Mouse (Mus musculus): ENCODE results near the gene Mre11a. TPM values are rescaled to one million over a fixed set of nuclear protein-coding genes. Genes with fewer than 3 reads are reported as not detected.

Mre11a gene
- 10 to 100 TPM; 10.9 to 11.7 TPM for total RNA-seq (2021)
- long read RNA-seq, experiment 1, partial matches to known transcripts, result 1 of 6 reads
- long read RNA-seq, experiment 1, other reads (novel, unspliced or antisense), result 1 of 6 reads
- long read RNA-seq, experiment 2, partial matches to known transcripts, result 0 of 3 reads
- long read RNA-seq, experiment 2, other reads (novel, unspliced or antisense), result 1 of 3 reads

GRCm38 (mm10) chr9:14784039-14785002 is at the start of gene Mre11a, which contains the start of gene Ankrd49:
Mre11a (plus strand) TSS chr9:14784654.
Ankrd49 (minus strand) TSS chr9:14784856.
- DNase-seq (ENCODE audit: low spot score in 2 of 2), result peak; percentile 92 to 96
- intact Hi-C loops (cut with DNase I), result no loop called here

DNA sequence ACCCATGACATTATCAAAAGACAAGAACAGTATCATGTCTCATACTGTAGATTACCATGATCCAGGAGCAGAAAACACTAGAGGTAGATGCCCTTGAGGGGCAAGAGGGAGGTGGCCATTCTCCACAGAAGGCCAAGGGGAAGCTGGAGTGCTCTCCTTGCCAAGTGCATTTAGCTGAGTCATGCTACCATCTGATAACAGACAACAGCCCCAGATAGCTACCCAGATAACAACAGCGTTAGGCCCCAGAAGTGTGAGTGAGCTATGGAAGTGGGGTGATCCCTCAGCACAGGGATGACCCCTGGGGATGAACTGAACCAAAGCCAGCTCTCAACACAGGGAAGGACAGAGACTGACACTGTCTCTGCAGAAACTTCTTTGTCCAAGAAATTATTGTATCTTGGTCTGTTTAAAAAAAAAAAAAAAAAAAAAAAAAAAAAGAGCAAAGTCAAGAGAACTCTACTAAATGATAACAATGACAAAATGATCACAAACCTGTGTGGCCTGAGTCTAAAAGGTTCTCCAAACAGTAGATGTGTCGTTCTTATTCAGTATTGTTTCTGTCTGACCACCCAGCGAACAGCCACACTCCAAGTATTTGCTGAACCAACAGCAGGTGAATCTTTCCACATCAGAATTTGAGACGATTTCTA is 44.8 kb upstream of the Mre11a start:
- no peak for DNase-seq (ENCODE audit: low spot score in 2 of 2)

GRCm38 (mm10) chr9:14740151-14740924 is 44.1 kb upstream of the Mre11a start, which contains the start of gene Piwil4:
Piwil4 (minus strand) TSS chr9:14740733.
- DNase-seq (ENCODE audit: low spot score in 2 of 2), result no peak
- intact Hi-C loops (cut with DNase I), result no loop called here

More for the DNA sequence above, 44.8 kb upstream of the Mre11a start:
- intact Hi-C loops (cut with DNase I), result no loop called here

DNA sequence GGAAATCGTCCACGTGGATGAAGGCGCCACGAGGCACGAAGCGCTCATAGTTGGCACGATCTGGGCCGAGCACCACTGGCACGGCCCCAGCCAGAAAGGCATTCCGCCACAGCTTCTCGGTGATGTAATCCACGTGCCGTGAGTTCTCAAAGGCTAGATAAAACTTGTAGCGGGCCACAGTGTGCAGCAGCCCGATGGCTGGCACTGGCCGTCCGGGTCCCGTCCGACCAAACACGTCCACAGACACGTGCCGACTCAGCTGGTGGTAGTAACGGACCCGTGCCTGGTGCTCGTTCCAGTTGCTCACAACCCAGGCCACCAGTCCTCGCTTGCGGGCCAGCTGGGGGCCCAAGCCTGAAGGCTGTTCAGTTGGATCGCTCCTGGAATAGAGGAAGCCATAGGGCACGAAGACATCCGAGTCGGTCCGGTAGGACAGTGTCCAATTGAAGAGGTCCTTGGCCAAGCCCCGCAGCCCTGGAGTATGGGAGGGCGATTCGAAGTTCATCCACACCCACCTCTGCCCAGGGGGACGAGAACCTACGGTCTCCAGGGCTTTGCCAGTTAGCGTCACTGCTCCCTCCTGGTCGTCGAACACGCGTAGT is 33.5 kb upstream of the Mre11a start:
- intact Hi-C loops (cut with DNase I), result no loop called here
- no peak for DNase-seq (ENCODE audit: low spot score in 2 of 2)

DNA sequence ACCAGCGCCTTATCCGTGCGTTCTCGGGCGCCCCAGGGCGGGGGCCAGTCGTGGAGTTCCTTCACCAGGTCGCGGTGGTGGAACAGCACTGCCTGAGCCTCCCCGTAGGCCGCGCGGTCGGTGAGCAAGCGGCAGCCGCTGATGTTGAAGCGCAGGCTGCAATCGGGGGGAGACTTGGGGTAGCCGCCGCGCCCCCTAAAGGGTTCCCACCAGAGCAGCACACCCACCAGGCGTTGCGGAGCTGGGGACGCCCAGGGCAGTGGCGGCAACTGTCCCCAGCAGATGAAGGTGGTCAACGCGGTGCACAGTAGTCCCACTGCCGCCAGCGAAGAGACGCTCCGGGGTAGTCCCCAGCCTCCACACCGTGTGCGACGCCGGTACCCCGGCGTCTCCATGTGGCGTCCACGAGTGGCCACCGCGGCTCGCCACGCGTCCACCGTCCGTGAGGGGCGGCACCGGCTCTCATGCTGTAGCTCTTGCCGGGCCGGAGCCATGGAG is 32.9 kb upstream of the Mre11a start:
- intact Hi-C loops (cut with DNase I), result no loop called here
- no peak for DNase-seq (ENCODE audit: low spot score in 2 of 2)

GRCm38 (mm10) chr9:14752001-14752522 is 32.4 kb upstream of the Mre11a start, which contains the start of gene Fut4:
Fut4 (minus strand) TSS chr9:14752393.
- DNase-seq (ENCODE audit: low spot score in 2 of 2), result no peak
- intact Hi-C loops (cut with DNase I), result no loop called here

DNA sequence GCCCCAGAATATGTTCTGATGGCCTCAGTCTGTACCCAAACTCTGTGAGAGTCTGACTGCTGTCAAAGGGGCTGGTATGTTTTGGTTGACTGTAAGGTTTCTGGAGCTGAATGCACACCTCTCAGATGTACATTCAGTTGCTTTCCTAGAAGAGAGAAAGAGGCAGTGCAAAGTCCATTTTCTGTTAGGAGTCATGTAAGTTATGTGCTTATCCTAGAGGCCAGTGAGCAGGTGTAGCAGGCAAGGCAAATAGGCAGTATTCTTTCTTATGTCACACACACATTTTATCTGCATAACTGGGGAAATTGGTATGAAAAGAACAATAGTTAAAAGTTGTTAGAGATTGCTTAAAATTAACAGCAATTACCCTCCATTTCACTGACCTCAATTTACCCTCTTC is 30.5 kb upstream of the Mre11a start:
- intact Hi-C loops (cut with DNase I), result no loop called here
- DNase-seq (ENCODE audit: low spot score in 2 of 2), result no peak

DNA sequence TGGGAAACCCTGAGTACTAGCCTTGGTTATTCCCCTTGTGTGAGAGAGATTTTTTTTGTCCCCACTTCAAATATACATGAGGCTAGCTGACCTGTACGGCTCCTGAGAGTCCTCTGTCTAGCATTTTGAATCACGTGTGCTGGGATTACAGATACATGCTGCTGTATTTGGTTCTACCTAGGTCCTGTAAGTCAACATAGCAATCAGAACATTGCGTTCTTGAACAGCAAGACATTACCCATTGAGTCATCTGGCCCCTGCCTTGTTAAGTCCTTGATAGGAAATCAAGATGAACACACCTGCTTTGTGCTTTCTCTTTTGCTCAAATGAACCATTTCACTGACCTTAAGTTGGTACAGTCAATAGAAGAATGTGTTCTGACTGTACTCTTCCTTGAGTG is 30.0 kb upstream of the Mre11a start:
- DNase-seq (ENCODE audit: low spot score in 2 of 2), result no peak
- intact Hi-C loops (cut with DNase I), result no loop called here

- intact Hi-C loops (cut with DNase I), result no loop called here
Measured at GRCm38 (mm10) chr9:14758590-14758989, 25.9 kb upstream of the Mre11a start.

GRCm38 (mm10) chr9:14759261-14759660 is 25.2 kb upstream of the Mre11a start:
- intact Hi-C loops (cut with DNase I), result no loop called here
- no peak for DNase-seq (ENCODE audit: low spot score in 2 of 2)

More at GRCm38 (mm10) chr9:14758590-14758989, 25.9 kb upstream of the Mre11a start:
- DNase-seq (ENCODE audit: low spot score in 2 of 2), result no peak

DNA sequence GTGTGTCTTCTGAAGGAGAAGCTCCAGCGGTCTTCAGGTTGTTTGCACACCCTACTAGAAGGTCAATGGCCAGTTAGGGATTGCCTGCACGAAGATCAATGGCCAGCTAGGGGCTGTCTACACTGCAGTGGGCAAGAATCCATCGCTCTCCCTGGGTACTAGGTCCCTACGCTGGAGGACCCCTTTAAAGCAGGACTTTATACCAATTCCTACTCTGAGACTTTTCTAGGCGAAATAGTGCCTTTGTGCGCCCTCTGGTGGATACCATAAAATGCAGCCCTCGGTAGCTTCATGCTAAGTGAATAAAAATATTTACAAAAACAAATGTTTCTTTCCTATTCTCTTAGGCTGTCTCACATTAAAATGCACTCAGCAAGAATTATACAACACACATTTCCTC is 19.7 kb upstream of the Mre11a start:
- intact Hi-C loops (cut with DNase I), result loop anchor here (5.0 kb wide), 1 partner anchor 242 kb away; no protein-coding TSS in a partner anchor
- DNase-seq (ENCODE audit: low spot score in 2 of 2), result peak in 1 of 2 experiments; percentile 72

DNA sequence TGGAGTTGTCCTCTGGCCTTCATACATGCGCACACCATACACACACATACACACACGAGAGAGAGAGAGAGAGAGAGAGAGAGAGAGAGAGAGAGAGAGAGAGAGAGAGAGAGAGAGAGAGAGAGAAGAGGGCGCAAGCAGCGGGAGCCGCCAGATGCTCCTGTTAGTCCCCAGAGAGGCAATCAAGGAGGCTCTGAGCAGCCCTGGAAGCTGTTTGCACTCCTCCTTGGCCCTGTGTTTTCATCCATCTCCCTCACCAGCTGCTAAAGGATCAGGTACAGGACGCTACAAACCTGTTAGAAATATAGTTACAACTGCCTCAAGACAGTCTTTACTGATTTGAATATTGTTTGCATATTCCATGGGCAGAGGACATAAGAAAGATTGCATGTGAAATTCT is 14.6 kb upstream of the Mre11a start:
- DNase-seq (ENCODE audit: low spot score in 2 of 2), result no peak
- intact Hi-C loops (cut with DNase I), result loop anchor here (5.0 kb wide), 1 partner anchor 442 kb away; no protein-coding TSS in a partner anchor

GRCm38 (mm10) chr9:14770803-14771471 is 13.5 kb upstream of the Mre11a start, which contains the start of gene 1700012B09Rik:
1700012B09Rik (minus strand) TSS chr9:14771030.
- intact Hi-C loops (cut with DNase I), result loop anchor here (5.0 kb wide), 1 partner anchor 441 kb away; no protein-coding TSS in a partner anchor
- DNase-seq (ENCODE audit: low spot score in 2 of 2), result no peak

GRCm38 (mm10) chr9:14772074-14772473 is 12.4 kb upstream of the Mre11a start:
- DNase-seq (ENCODE audit: low spot score in 2 of 2), result no peak
- intact Hi-C loops (cut with DNase I), result loop anchor here (5.0 kb wide), 1 partner anchor 440 kb away; no protein-coding TSS in a partner anchor

GRCm38 (mm10) chr9:14773813-14774212 is 10.6 kb upstream of the Mre11a start:
- peak in 1 of 2 experiments; percentile 5 for DNase-seq (ENCODE audit: low spot score in 2 of 2)
- intact Hi-C loops (cut with DNase I), result loop anchor here (2.0 to 5.0 kb wide), 2 partner anchors 241 to 438 kb away; no protein-coding TSS in a partner anchor

DNA sequence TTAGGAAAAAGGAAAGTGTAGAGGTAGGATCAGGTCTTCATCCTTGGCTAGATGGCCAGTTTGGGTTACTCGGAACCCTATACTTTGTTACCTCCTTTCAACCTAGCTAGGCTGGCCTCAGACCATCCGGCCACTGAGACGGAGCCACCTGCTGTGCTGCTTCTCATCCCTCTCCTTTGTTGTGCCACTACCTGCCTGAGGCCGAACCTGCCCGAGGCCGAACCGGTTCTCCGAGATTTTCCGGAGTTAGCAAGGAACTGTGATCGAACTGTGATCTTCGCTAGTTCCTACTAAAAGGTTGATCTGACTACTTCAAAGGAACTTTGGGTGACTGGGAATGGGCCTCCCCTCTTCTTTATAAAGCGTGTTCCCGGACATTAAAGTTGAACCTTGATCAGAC is 6.1 kb upstream of the Mre11a start:
- intact Hi-C loops (cut with DNase I), result no loop called here
- DNase-seq (ENCODE audit: low spot score in 2 of 2), result no peak

DNA sequence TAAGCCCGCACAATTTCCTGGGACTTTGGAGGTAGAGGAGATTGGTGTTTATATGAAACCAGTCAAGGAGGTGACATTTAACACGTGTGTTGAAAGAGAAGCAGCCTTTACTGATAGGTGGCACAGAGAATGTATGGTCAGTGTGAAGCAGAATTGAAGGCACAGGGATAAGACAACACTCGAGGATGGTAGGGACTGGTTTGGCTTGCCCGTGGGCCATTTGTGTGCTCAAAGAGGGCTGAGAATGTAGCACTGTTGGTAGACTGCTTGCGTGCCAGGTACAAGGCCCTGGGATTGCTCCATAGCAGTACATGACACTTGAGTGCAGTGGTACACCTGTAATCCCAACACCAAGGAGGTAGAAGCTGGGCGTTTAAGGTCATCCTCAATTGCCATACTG is 2.9 kb downstream of the Mre11a start:
- DNase-seq (ENCODE audit: low spot score in 2 of 2), result no peak
- intact Hi-C loops (cut with DNase I), result no loop called here
